Mouse (Mus musculus): ENCODE measurements around the gene Gtf2ird1.

Gene Gtf2ird1

GRCm38 (mm10) chr5:134315623-134316350, 140.7 kb downstream of the Gtf2ird1 start:
- DNase-seq (ENCODE audit: inconsistent age in 2 of 2, low spot score in 1 of 2), result peak; percentile 84 to 95

GRCm38 (mm10) chr5:134314688-134315622, 141.6 kb downstream of the Gtf2ird1 start, which contains the start of gene Gtf2i:
TSS of gene Gtf2i (minus strand) at chr5:134314760.
- DNase-seq (ENCODE audit: inconsistent age in 2 of 2, low spot score in 1 of 2), result peak; percentile 98

GRCm38 (mm10) chr5:134314068-134314674, 142.3 kb downstream of the Gtf2ird1 start:
- no peak for DNase-seq (ENCODE audit: inconsistent age in 2 of 2, low spot score in 1 of 2)

- peak; percentile 98 to 99 for DNase-seq (ENCODE audit: inconsistent age in 2 of 2, low spot score in 1 of 2)
These were observed 143.0 kb downstream of the Gtf2ird1 start for GRCm38 (mm10) chr5:134313451-134314067.

GRCm38 (mm10) chr5:134312691-134313450, 143.6 kb downstream of the Gtf2ird1 start:
- DNase-seq (ENCODE audit: inconsistent age in 2 of 2, low spot score in 1 of 2), result peak; percentile 55 to 76

- DNase-seq (ENCODE audit: inconsistent age in 2 of 2, low spot score in 1 of 2), result peak in 1 of 2 experiments; percentile 63
These were observed 144.6 kb downstream of the Gtf2ird1 start for GRCm38 (mm10) chr5:134311894-134312411.

- DNase-seq (ENCODE audit: inconsistent age in 2 of 2, low spot score in 1 of 2), result peak; percentile 58 to 67
These were observed 146.3 kb downstream of the Gtf2ird1 start for GRCm38 (mm10) chr5:134310201-134310600.

- peak in 1 of 2 experiments; percentile 39 for DNase-seq (ENCODE audit: inconsistent age in 2 of 2, low spot score in 1 of 2)
These were observed 147.2 kb downstream of the Gtf2ird1 start for GRCm38 (mm10) chr5:134309345-134309744.
